Mouse (Mus musculus) liver, embryonic 14.5 days (tissue): ENCODE data around the gene Eps8l2. TPM values are rescaled to one million over a fixed set of nuclear protein-coding genes. Genes with fewer than 3 reads are reported as not detected.

ENCODE experiments used
- ATAC-seq: fragments of 200-750 bp; cut with Nextera tagmentation; 2 replicates; pipeline ENCODE4 v1.8.0; 2017; ENCODE audit warnings: moderate number of reproducible peaks, mild to moderate bottlenecking, moderate library complexity; ENCODE audit not compliant: insufficient read depth
- DNase-seq, 3 experiments: peaks; one replicate each; pipeline ENCODE4 v3.0.0-alpha.2; 2012 to 2013; ENCODE audit warnings: low read depth in 3 of 3, low spot score in 3 of 3
- H3K27ac ChIP-seq: fragments of 300-500 bp; sonication (generic); 2 replicates; pipeline ENCODE4 v1.5.1; 2014; ENCODE audit warnings: moderate library complexity, mild to moderate bottlenecking, control low read depth, inconsistent platforms
- H3K27me3 ChIP-seq: fragments of 300-500 bp; sonication (generic); 2 replicates; pipeline ENCODE4 v1.6.1; 2014; ENCODE audit warnings: mild to moderate bottlenecking, low read length, moderate library complexity; ENCODE audit not compliant: control insufficient read depth, insufficient read depth
- H3K36me3 ChIP-seq: fragments of 300-500 bp; sonication (generic); replicated peaks from 2 replicates; pipeline ENCODE4 v1.6.1; 2014; ENCODE audit warnings: low read depth; ENCODE audit not compliant: control insufficient read depth, insufficient read depth
- H3K4me1 ChIP-seq, 2 experiments: fragments of 200-500 bp in 1 of 2; fragments of 300-500 bp in 1 of 2; sonication (generic) in 1 of 2; replicated peaks; 2 replicates each; pipeline ENCODE4 v1.6.1; 2012 to 2014; ENCODE audit warnings: antibody characterized with exemption in 1 of 2, inconsistent platforms in 1 of 2, low read length in 1 of 2; ENCODE audit not compliant: control insufficient read depth in 2 of 2, insufficient read depth in 2 of 2
- H3K4me2 ChIP-seq: fragments of 300-500 bp; sonication (generic); 2 replicates; pipeline ENCODE4 v1.6.1; 2014; ENCODE audit warnings: low read depth, mild to moderate bottlenecking, control low read depth, moderate library complexity
- H3K4me3 ChIP-seq, 2 experiments: fragments of 200-500 bp in 1 of 2; fragments of 300-500 bp in 1 of 2; sonication (generic) in 1 of 2; 2 replicates each; pipeline ENCODE4 v1.5.1; 2012 to 2014; ENCODE audit warnings: low read depth in 2 of 2, low read length in 2 of 2, mild to moderate bottlenecking in 2 of 2, control low read depth in 1 of 2, inconsistent platforms in 1 of 2, moderate library complexity in 1 of 2; ENCODE audit not compliant: insufficient read depth in 1 of 2
- H3K9ac ChIP-seq: fragments of 300-500 bp; sonication (generic); replicated peaks from 2 replicates; pipeline ENCODE4 v1.6.1; 2014; ENCODE audit warnings: mild to moderate bottlenecking, control low read depth, moderate library complexity
- H3K9me3 ChIP-seq: fragments of 300-500 bp; sonication (generic); 2 replicates; pipeline ENCODE4 v1.6.1; 2016; ENCODE audit warnings: low read length, mixed read lengths; ENCODE audit not compliant: control insufficient read depth
- CTCF ChIP-seq: IDR thresholded peaks from 2 replicates; pipeline ENCODE4 v1.5.1; 2016; ENCODE audit warnings: antibody characterized with exemption, low read depth, control low read depth
- EP300 ChIP-seq: IDR thresholded peaks from 2 replicates; pipeline ENCODE4 v1.6.1; 2016; ENCODE audit warnings: antibody characterized with exemption, low read depth
- WGBS: fragments of 180-500 bp; shearing (Covaris S2); extraction: QIAGEN DNeasy Blood & Tissue Kit; methylation state at CpG from one replicate; pipeline ENCODE4 v1.1.7; 2014; ENCODE audit not compliant: insufficient replicate concordance; 5-methylcytosine and 5-hydroxymethylcytosine counted together
- polyA plus RNA-seq, 2 experiments: library from polyadenylated mRNA; depleted of rRNA in 1 of 2; stranded (reverse) in 1 of 2; unstranded in 1 of 2; fragments of >200 nt; fragmentation: Nextera tagmentation in 1 of 2; extraction: Ambion mirVana in 1 of 2; gene quantifications; 2 replicates each; pipeline versions ENCODE4 v1.2.1 to v1.2.3; 2012 to 2014

Gene Eps8l2
- polyA plus RNA-seq, 2 experiments, result 6.6 to 7.9 TPM

GRCm38 (mm10) chr7:141371942-141372595 is 33.4 kb downstream of the Eps8l2 start:
- H3K27ac ChIP-seq, result no peak overlapping the region
- H3K36me3 ChIP-seq, result no peaks in the 10 kb centered on the region
- no peaks in the 10 kb centered on the region for H3K27me3 ChIP-seq
- WGBS, result 48% methylated on average over 6 of the region's 6 CpGs
- no peak for ATAC-seq
- no peak for DNase-seq
- H3K4me1 ChIP-seq, result peaks cover 2 to 13% of the 10 kb centered on the region in 2 experiments
- no peak overlapping the region for H3K9ac ChIP-seq
- no peak overlapping the region for H3K4me3 ChIP-seq
- TF ChIP-seq EP300, result no peak
- TF ChIP-seq CTCF, result no peak
- H3K4me2 ChIP-seq, result no peak overlapping the region
- H3K9me3 ChIP-seq, result no peaks in the 10 kb centered on the region

- Histone ChIP-seq H3K4me3 (no peak overlapping the region), H3K27ac (no peak overlapping the region), H3K4me2 (no peak overlapping the region), H3K9me3 (no peaks in the 10 kb centered on the region), H3K9ac (no peak overlapping the region), H3K4me1 (peaks cover 2 to 13% of the 10 kb centered on the region in 2 experiments), H3K27me3 (no peaks in the 10 kb centered on the region), H3K36me3 (no peaks in the 10 kb centered on the region)
- WGBS, result 69% methylated on average over 6 of the region's 6 CpGs
- no peak for ATAC-seq
- no peak for TF ChIP-seq CTCF
- no peak for TF ChIP-seq EP300
- no peak for DNase-seq
Measured at GRCm38 (mm10) chr7:141373611-141374010, 34.9 kb downstream of the Eps8l2 start.

GRCm38 (mm10) chr7:141374399-141374798 is 35.7 kb downstream of the Eps8l2 start:
- Histone ChIP-seq H3K27ac (no peak overlapping the region), H3K4me2 (no peak overlapping the region), H3K9me3 (no peaks in the 10 kb centered on the region), H3K4me1 (peaks cover 2 to 13% of the 10 kb centered on the region in 2 experiments), H3K9ac (no peak overlapping the region), H3K27me3 (no peaks in the 10 kb centered on the region), H3K36me3 (no peaks in the 10 kb centered on the region), H3K4me3 (no peak overlapping the region)
- ATAC-seq, result no peak; the same call in 1 of the 2 replicates
- TF ChIP-seq EP300 (no peak), CTCF (no peak)
- no peak for DNase-seq

- H3K9me3 ChIP-seq, result no peaks in the 10 kb centered on the region
- H3K27ac ChIP-seq, result no peak overlapping the region
- no peak overlapping the region for H3K9ac ChIP-seq
- H3K4me1 ChIP-seq, result peaks cover 0 to 12% of the 10 kb centered on the region in 2 experiments
- WGBS, result 35% methylated on average over 4 of the region's 4 CpGs
- ATAC-seq (peak; percentile 36; the same call in 1 of the 2 replicates), DNase-seq (no peak)
- no peak overlapping the region for H3K4me2 ChIP-seq
- no peaks in the 10 kb centered on the region for H3K27me3 ChIP-seq
- no peaks in the 10 kb centered on the region for H3K36me3 ChIP-seq
- TF ChIP-seq CTCF (no peak), EP300 (no peak)
- no peak overlapping the region for H3K4me3 ChIP-seq
Measured at GRCm38 (mm10) chr7:141379584-141379983, 40.9 kb downstream of the Eps8l2 start.

- TF ChIP-seq EP300 (no peak), CTCF (no peak)
- DNase-seq (no peak), ATAC-seq (no peak)
- peaks cover 0 to 12% of the 10 kb centered on the region in 2 experiments; a peak in 3 of 4 replicates for H3K4me1 ChIP-seq
- H3K36me3 ChIP-seq, result no peaks in the 10 kb centered on the region
- H3K27ac ChIP-seq, result no peak overlapping the region
- WGBS, result 62% methylated on average over 4 of the region's 4 CpGs
- H3K4me3 ChIP-seq, result no peak overlapping the region
- no peaks in the 10 kb centered on the region for H3K27me3 ChIP-seq
- no peak overlapping the region for H3K4me2 ChIP-seq
- no peaks in the 10 kb centered on the region for H3K9me3 ChIP-seq
- H3K9ac ChIP-seq, result no peak overlapping the region
Measured at GRCm38 (mm10) chr7:141381068-141381835, 42.6 kb downstream of the Eps8l2 start.
